Mouse (Mus musculus): ENCODE measurements around the gene Shisa3. TPM values are rescaled to one million over a fixed set of nuclear protein-coding genes. Genes with fewer than 3 reads are reported as not detected.

Shisa3 gene
- polyA plus RNA-seq, 1 experiment from 2014 or later, result 2.0 TPM

DNA sequence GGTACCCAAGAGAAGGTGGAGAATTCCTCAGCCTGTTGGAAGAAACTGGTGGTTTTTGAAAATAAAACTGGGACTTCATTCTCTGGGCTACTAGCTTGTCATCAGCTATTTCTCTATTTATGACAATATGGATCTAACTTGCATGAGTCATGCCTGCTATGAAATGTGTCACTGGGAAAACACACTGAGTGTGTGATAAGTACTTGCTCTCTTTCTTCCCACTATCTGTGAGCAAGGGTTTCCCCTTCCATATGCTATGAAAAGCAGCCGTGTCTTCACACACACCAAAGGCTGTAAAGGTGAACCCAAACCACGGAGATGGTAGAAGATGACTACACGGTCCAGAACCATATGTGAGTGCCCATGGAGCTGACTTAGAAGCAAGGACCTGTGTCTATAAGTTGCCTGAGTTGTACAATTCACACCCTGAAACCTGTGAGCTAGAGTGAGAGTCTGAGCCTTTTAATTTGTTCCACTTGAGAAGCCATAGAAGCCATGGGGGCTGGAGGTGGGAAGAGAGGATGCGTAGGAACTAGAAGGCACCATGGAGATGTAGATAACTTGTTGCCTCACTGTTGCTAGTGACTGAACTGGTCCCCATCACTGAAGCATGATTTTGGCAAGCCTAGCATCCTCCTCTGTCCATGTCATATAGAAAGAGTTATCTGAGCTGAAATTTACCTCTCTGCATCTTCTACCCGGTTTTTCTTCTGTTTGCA lies 36.0 kb downstream of the Shisa3 start:
- Histone ChIP-seq H3K4me2 (no peak overlapping the region), H3K36me3 (ENCODE audit: control insufficient read depth, insufficient read depth, low read length) (0 out of 2 replicates have a peak, but pooled peaks cover 2% of the 10 kb centered on the region), H3K9ac (ENCODE audit: low read depth, low read length) (no peak overlapping the region), H3K27me3 (ENCODE audit: control insufficient read depth, insufficient read depth, low read length) (no peaks in the 10 kb centered on the region; the same call in 1 of the 2 replicates), H3K4me1 (ENCODE audit: control insufficient read depth, insufficient read depth, low read length) (no peaks in the 10 kb centered on the region), H3K9me3 (replicated peaks; ENCODE audit: control insufficient read depth, low read length) (no peaks in the 10 kb centered on the region), H3K4me3 (ENCODE audit: low read depth, low read length) (no peak overlapping the region), H3K27ac (ENCODE audit: low read depth, low read length) (no peak overlapping the region)
- 89% methylated on average over 5 of the region's 5 CpGs for WGBS (ENCODE audit: insufficient replicate concordance)
- ATAC-seq (replicated peaks; ENCODE audit: insufficient number of reproducible peaks, low FRiP score, low TSS enrichment), result no peak

GRCm38 (mm10) chr5:67646756-67647529 lies 39.3 kb downstream of the Shisa3 start:
- Histone ChIP-seq H3K4me1 (ENCODE audit: control insufficient read depth, insufficient read depth, low read length) (no peaks in the 10 kb centered on the region), H3K36me3 (ENCODE audit: control insufficient read depth, insufficient read depth, low read length) (0 out of 2 replicates have a peak, but pooled peaks cover 2% of the 10 kb centered on the region), H3K9ac (ENCODE audit: low read depth, low read length) (no peak overlapping the region), H3K27ac (ENCODE audit: low read depth, low read length) (no peak overlapping the region), H3K9me3 (replicated peaks; ENCODE audit: control insufficient read depth, low read length) (no peaks in the 10 kb centered on the region), H3K4me3 (ENCODE audit: low read depth, low read length) (no peak overlapping the region), H3K4me2 (no peak overlapping the region), H3K27me3 (ENCODE audit: control insufficient read depth, insufficient read depth, low read length) (no peaks in the 10 kb centered on the region)
- WGBS (ENCODE audit: insufficient replicate concordance), result 76% methylated on average over 20 of the region's 20 CpGs
- ATAC-seq (replicated peaks; ENCODE audit: insufficient number of reproducible peaks, low FRiP score, low TSS enrichment), result no peak

- WGBS (ENCODE audit: insufficient replicate concordance), result 77% methylated on average over 21 of the region's 21 CpGs
- H3K27me3 ChIP-seq (ENCODE audit: control insufficient read depth, insufficient read depth, low read length), result no peaks in the 10 kb centered on the region
- H3K27ac ChIP-seq (ENCODE audit: low read depth, low read length), result no peak overlapping the region
- no peaks in the 10 kb centered on the region for H3K9me3 ChIP-seq (replicated peaks; ENCODE audit: control insufficient read depth, low read length)
- H3K9ac ChIP-seq (ENCODE audit: low read depth, low read length), result no peak overlapping the region
- H3K4me3 ChIP-seq (ENCODE audit: low read depth, low read length), result no peak overlapping the region
- H3K4me2 ChIP-seq, result no peak overlapping the region
- H3K36me3 ChIP-seq (ENCODE audit: control insufficient read depth, insufficient read depth, low read length), result 0 out of 2 replicates have a peak, but pooled peaks cover 2% of the 10 kb centered on the region
- no peak for ATAC-seq (replicated peaks; ENCODE audit: insufficient number of reproducible peaks, low FRiP score, low TSS enrichment)
- H3K4me1 ChIP-seq (ENCODE audit: control insufficient read depth, insufficient read depth, low read length), result no peaks in the 10 kb centered on the region
These were observed 39.9 kb downstream of the Shisa3 start for GRCm38 (mm10) chr5:67647568-67647967.

- H3K9ac ChIP-seq (ENCODE audit: low read depth, low read length), result no peak overlapping the region
- 0 out of 2 replicates have a peak, but pooled peaks cover 2% of the 10 kb centered on the region for H3K36me3 ChIP-seq (ENCODE audit: control insufficient read depth, insufficient read depth, low read length)
- H3K4me2 ChIP-seq, result no peak overlapping the region
- H3K27ac ChIP-seq (ENCODE audit: low read depth, low read length), result no peak overlapping the region
- WGBS (ENCODE audit: insufficient replicate concordance), result 78% methylated on average over 4 of the region's 4 CpGs
- no peaks in the 10 kb centered on the region for H3K4me1 ChIP-seq (ENCODE audit: control insufficient read depth, insufficient read depth, low read length)
- no peak for ATAC-seq (replicated peaks; ENCODE audit: insufficient number of reproducible peaks, low FRiP score, low TSS enrichment)
- H3K27me3 ChIP-seq (ENCODE audit: control insufficient read depth, insufficient read depth, low read length), result no peaks in the 10 kb centered on the region
- no peak overlapping the region for H3K4me3 ChIP-seq (ENCODE audit: low read depth, low read length)
- no peaks in the 10 kb centered on the region for H3K9me3 ChIP-seq (replicated peaks; ENCODE audit: control insufficient read depth, low read length)
These were observed 41.5 kb downstream of the Shisa3 start for GRCm38 (mm10) chr5:67649156-67649555.

DNA sequence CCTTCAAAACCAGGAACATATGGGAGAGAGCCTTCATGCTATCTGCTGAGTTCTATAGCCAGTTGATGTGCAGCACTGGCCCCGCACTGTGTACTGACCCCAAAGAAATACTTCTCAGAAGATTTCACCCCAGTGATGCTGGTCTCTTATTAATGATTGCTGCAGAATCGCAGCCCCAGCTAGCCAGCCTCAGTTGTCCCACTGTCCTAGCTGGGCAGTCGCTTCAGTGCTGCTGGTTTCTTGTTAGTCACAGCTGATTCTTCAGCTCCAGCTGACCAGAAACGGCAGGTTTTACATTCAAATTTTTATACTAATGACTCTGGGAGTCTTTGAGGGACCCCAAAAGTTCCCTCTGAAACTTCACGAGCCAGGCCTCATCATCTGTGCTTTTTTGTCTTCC lies 42.3 kb downstream of the Shisa3 start:
- Histone ChIP-seq H3K36me3 (ENCODE audit: control insufficient read depth, insufficient read depth, low read length) (0 out of 2 replicates have a peak, but pooled peaks cover 2% of the 10 kb centered on the region), H3K4me2 (no peak overlapping the region), H3K27ac (ENCODE audit: low read depth, low read length) (no peak overlapping the region), H3K4me1 (ENCODE audit: control insufficient read depth, insufficient read depth, low read length) (no peaks in the 10 kb centered on the region; the same call in 1 of the 2 replicates), H3K4me3 (ENCODE audit: low read depth, low read length) (no peak overlapping the region), H3K9ac (ENCODE audit: low read depth, low read length) (no peak overlapping the region), H3K9me3 (replicated peaks; ENCODE audit: control insufficient read depth, low read length) (no peaks in the 10 kb centered on the region), H3K27me3 (ENCODE audit: control insufficient read depth, insufficient read depth, low read length) (no peaks in the 10 kb centered on the region)
- WGBS (ENCODE audit: insufficient replicate concordance), result 90% methylated on average over 5 of the region's 5 CpGs
- ATAC-seq (replicated peaks; ENCODE audit: insufficient number of reproducible peaks, low FRiP score, low TSS enrichment), result no peak

DNA sequence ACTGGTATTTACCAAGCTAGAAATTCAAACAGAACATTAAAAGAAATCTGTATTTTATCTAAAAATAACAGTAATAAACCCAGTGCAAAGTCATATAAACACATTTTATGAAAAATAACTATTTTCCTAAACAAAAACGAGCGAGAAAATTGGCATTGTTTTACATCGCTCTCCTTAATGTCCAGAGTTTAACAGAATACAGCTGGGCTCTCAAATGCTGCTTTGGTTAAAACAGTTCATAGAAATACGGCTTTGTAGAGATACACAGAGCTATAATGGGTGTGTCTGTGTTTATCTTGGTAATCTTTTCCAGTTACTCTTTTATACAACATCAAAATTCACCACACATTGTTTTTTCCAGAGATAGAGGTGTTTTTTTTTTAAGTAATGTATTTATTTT lies 44.8 kb downstream of the Shisa3 start:
- no peaks in the 10 kb centered on the region for H3K9me3 ChIP-seq (replicated peaks; ENCODE audit: control insufficient read depth, low read length)
- 87% methylated on average over 4 of the region's 4 CpGs for WGBS (ENCODE audit: insufficient replicate concordance)

DNA sequence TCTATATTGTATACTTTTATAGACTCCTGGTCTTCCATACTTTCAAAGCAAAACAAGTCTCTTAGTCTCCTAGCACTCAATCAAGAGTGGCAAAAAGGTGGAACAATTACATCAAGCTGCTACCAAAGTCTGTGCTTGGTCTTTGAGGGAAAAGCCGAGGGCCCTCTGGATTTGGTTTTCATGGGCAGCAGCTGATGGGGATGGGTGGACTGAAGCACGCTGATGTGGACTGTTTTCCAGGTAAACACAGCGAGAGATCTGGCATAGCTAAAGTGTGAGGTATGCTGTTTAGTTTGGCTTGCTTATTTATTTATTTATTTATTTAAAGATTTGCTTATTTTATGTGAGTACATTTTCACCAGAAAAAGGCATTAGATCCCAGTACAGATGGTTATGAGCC lies 45.9 kb downstream of the Shisa3 start:
- no peaks in the 10 kb centered on the region for H3K9me3 ChIP-seq (replicated peaks; ENCODE audit: control insufficient read depth, low read length)
- no peaks in the 10 kb centered on the region; the same call in 1 of the 2 replicates for H3K4me1 ChIP-seq (ENCODE audit: control insufficient read depth, insufficient read depth, low read length)
- 94% methylated on average over 3 of the region's 3 CpGs for WGBS (ENCODE audit: insufficient replicate concordance)
- no peak overlapping the region for H3K27ac ChIP-seq (ENCODE audit: low read depth, low read length)
- H3K27me3 ChIP-seq (ENCODE audit: control insufficient read depth, insufficient read depth, low read length), result no peaks in the 10 kb centered on the region
- no peak overlapping the region for H3K4me3 ChIP-seq (ENCODE audit: low read depth, low read length)
- no peaks in the 10 kb centered on the region for H3K36me3 ChIP-seq (ENCODE audit: control insufficient read depth, insufficient read depth, low read length)
- no peak overlapping the region for H3K4me2 ChIP-seq
- no peak overlapping the region for H3K9ac ChIP-seq (ENCODE audit: low read depth, low read length)
- ATAC-seq (replicated peaks; ENCODE audit: insufficient number of reproducible peaks, low FRiP score, low TSS enrichment), result no peak

More for the DNA sequence above, 44.8 kb downstream of the Shisa3 start:
- H3K36me3 ChIP-seq (ENCODE audit: control insufficient read depth, insufficient read depth, low read length), result 0 out of 2 replicates have a peak, but pooled peaks cover 1% of the 10 kb centered on the region
- no peak overlapping the region for H3K27ac ChIP-seq (ENCODE audit: low read depth, low read length)
- H3K27me3 ChIP-seq (ENCODE audit: control insufficient read depth, insufficient read depth, low read length), result no peaks in the 10 kb centered on the region
- no peaks in the 10 kb centered on the region; the same call in 1 of the 2 replicates for H3K4me1 ChIP-seq (ENCODE audit: control insufficient read depth, insufficient read depth, low read length)
- no peak overlapping the region for H3K4me2 ChIP-seq
- no peak overlapping the region for H3K9ac ChIP-seq (ENCODE audit: low read depth, low read length)
- no peak overlapping the region for H3K4me3 ChIP-seq (ENCODE audit: low read depth, low read length)
- no peak for ATAC-seq (replicated peaks; ENCODE audit: insufficient number of reproducible peaks, low FRiP score, low TSS enrichment)

DNA sequence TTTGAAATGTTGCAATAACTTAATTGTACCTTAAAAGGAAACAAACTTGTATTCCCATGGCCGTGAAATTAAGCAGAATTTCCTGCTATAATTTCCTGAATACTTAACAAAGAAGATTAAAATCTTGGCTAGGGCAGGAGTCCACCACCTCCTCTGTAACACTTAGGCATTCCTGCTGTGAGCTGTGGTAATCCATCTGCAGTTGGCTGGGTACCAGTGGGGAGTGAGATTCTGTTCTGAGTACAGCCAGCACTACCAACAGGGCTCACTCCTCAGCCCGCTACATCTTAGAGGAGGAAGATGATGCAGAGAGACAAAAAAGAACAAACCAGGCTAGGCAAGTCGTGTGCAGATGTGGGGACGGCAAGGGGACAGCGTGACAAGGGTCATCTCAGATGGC lies 46.9 kb downstream of the Shisa3 start:
- Histone ChIP-seq H3K9me3 (replicated peaks; ENCODE audit: control insufficient read depth, low read length) (no peaks in the 10 kb centered on the region), H3K4me2 (no peak overlapping the region), H3K36me3 (ENCODE audit: control insufficient read depth, insufficient read depth, low read length) (no peaks in the 10 kb centered on the region), H3K9ac (ENCODE audit: low read depth, low read length) (no peak overlapping the region), H3K4me1 (ENCODE audit: control insufficient read depth, insufficient read depth, low read length) (no peaks in the 10 kb centered on the region; the same call in 1 of the 2 replicates), H3K27ac (ENCODE audit: low read depth, low read length) (no peak overlapping the region), H3K27me3 (ENCODE audit: control insufficient read depth, insufficient read depth, low read length) (no peaks in the 10 kb centered on the region), H3K4me3 (ENCODE audit: low read depth, low read length) (no peak overlapping the region)
- WGBS (ENCODE audit: insufficient replicate concordance), result 63% methylated on average over 5 of the region's 5 CpGs
- no peak for ATAC-seq (replicated peaks; ENCODE audit: insufficient number of reproducible peaks, low FRiP score, low TSS enrichment)

Data from heart, embryonic 11.5 days (tissue).